Mouse (Mus musculus) right cerebral cortex, postnatal 14 days (tissue): ENCODE data around the gene Prkab1.

Experiments
- DNase-seq: peaks from one replicate; pipeline ENCODE4 v3.0.0; 2022

The Prkab1 gene

GRCm38 (mm10) chr5:116024327-116024739 lies at the start of gene Prkab1:
Gene Prkab1 (minus strand): TSS chr5:116024508.
- DNase-seq: peak; percentile 92

GRCm38 (mm10) chr5:116069618-116070017 lies 45.3 kb upstream of the Prkab1 start:
- DNase-seq: no peak

- no peak for DNase-seq
Observed at GRCm38 (mm10) chr5:116052826-116053225, 28.5 kb upstream of the Prkab1 start.

GRCm38 (mm10) chr5:116052171-116052570 lies 27.9 kb upstream of the Prkab1 start:
- no peak for DNase-seq

- no peak for DNase-seq
Observed at GRCm38 (mm10) chr5:116049821-116050220, 25.5 kb upstream of the Prkab1 start.

GRCm38 (mm10) chr5:116048321-116048720 lies 24.0 kb upstream of the Prkab1 start:
- DNase-seq: no peak

GRCm38 (mm10) chr5:116046246-116046645 lies 21.9 kb upstream of the Prkab1 start:
- no peak for DNase-seq

GRCm38 (mm10) chr5:116045581-116045980 lies 21.3 kb upstream of the Prkab1 start:
- no peak for DNase-seq

GRCm38 (mm10) chr5:116042241-116042640 lies 17.9 kb upstream of the Prkab1 start:
- DNase-seq: no peak

GRCm38 (mm10) chr5:116039706-116040105 lies 15.4 kb upstream of the Prkab1 start:
- no peak for DNase-seq

GRCm38 (mm10) chr5:116037731-116038130 lies 13.4 kb upstream of the Prkab1 start:
- DNase-seq: no peak

- DNase-seq: no peak
Observed at GRCm38 (mm10) chr5:116036465-116036864, 12.2 kb upstream of the Prkab1 start.

GRCm38 (mm10) chr5:116031190-116031577 lies 6.9 kb upstream of the Prkab1 start:
- DNase-seq: peak; percentile 79

GRCm38 (mm10) chr5:116030566-116031189 lies 6.4 kb upstream of the Prkab1 start:
- DNase-seq: no peak

- no peak for DNase-seq
Observed at GRCm38 (mm10) chr5:116029071-116029470, 4.8 kb upstream of the Prkab1 start.

- no peak for DNase-seq
Observed at GRCm38 (mm10) chr5:116026561-116026960, 2.3 kb upstream of the Prkab1 start.

GRCm38 (mm10) chr5:116026107-116026506 lies 1.8 kb upstream of the Prkab1 start:
- no peak for DNase-seq

GRCm38 (mm10) chr5:116023821-116024284 lies 455 bp downstream of the Prkab1 start:
- no peak for DNase-seq

GRCm38 (mm10) chr5:116023251-116023661 lies 1.1 kb downstream of the Prkab1 start:
- peak; percentile 21 for DNase-seq

GRCm38 (mm10) chr5:116022658-116023200 lies 1.6 kb downstream of the Prkab1 start:
- no peak for DNase-seq

GRCm38 (mm10) chr5:116022131-116022530 lies 2.2 kb downstream of the Prkab1 start:
- DNase-seq: no peak

- no peak for DNase-seq
Observed at GRCm38 (mm10) chr5:116021552-116021951, 2.8 kb downstream of the Prkab1 start.

- DNase-seq: no peak
Observed at GRCm38 (mm10) chr5:116019371-116019770, 4.9 kb downstream of the Prkab1 start.

GRCm38 (mm10) chr5:116018784-116019183 lies 5.5 kb downstream of the Prkab1 start:
- DNase-seq: no peak

- DNase-seq: no peak
Observed at GRCm38 (mm10) chr5:116018196-116018595, 6.1 kb downstream of the Prkab1 start.
